Mouse (Mus musculus) liver, embryonic 14.5 days (tissue): Measurements from ENCODE around the gene Spire2.

ENCODE experiments used
- CTCF ChIP-seq: IDR thresholded peaks from 2 replicates; pipeline ENCODE4 v1.5.1; 2016; ENCODE audit warnings: antibody characterized with exemption, low read depth, control low read depth
- EP300 ChIP-seq: IDR thresholded peaks from 2 replicates; pipeline ENCODE4 v1.6.1; 2016; ENCODE audit warnings: antibody characterized with exemption, low read depth

GRCm38 (mm10) chr8:123298301-123298700 is 34.2 kb upstream of the Spire2 start:
- TF ChIP-seq CTCF: no peak
- TF ChIP-seq EP300: no peak
